Mouse (Mus musculus) MEL (cell line): ENCODE data around the gene Gfm1. TPM values are rescaled to one million over a fixed set of nuclear protein-coding genes. Genes with fewer than 3 reads are reported as not detected.

Experiments
- DNase-seq: peaks from one replicate; pipeline ENCODE4 v3.0.0; 2011; ENCODE audit warnings: low read depth, low spot score
- H3K27ac ChIP-seq: 2 replicates; pipeline ENCODE4 v1.5.1; 2012; ENCODE audit warnings: low read depth, mild to moderate bottlenecking, control low read depth, low read length, moderate library complexity; ENCODE audit not compliant: control insufficient read depth
- H3K27me3 ChIP-seq, 2 experiments: fragments of 150-350 bp in 1 of 2; sonication (generic) in 1 of 2; 2 replicates each; pipeline ENCODE4 v1.6.1; 2012; ENCODE audit warnings: low read length in 2 of 2, mild to moderate bottlenecking in 2 of 2, improper control_type of control experiment in 1 of 2, moderate library complexity in 1 of 2; ENCODE audit not compliant: insufficient read depth in 2 of 2, control insufficient read depth in 1 of 2
- H3K36me3 ChIP-seq, 2 experiments: 2 replicates each; pipeline ENCODE4 v1.6.1; 2012 to 2014; ENCODE audit warnings: low read length in 2 of 2, improper control_type of control experiment in 1 of 2, inconsistent platforms in 1 of 2, mild to moderate bottlenecking in 1 of 2; ENCODE audit not compliant: insufficient read depth in 2 of 2, control insufficient read depth in 1 of 2
- H3K4me1 ChIP-seq, 2 experiments: fragments of 150-350 bp in 1 of 2; sonication (generic) in 1 of 2; 2 replicates each; pipeline ENCODE4 v1.6.1; 2012; ENCODE audit warnings: low read length in 2 of 2, improper control_type of control experiment in 1 of 2, mild to moderate bottlenecking in 1 of 2; ENCODE audit not compliant: insufficient read depth in 2 of 2, control insufficient read depth in 1 of 2
- H3K4me3 ChIP-seq, 2 experiments: fragments of 150-350 bp in 1 of 2; sonication (generic) in 1 of 2; 2 replicates each; pipeline ENCODE4 v1.5.1; 2012; ENCODE audit warnings: low read depth in 2 of 2, low read length in 2 of 2, mild to moderate bottlenecking in 2 of 2, moderate library complexity in 2 of 2, control low read depth in 1 of 2, improper control_type of control experiment in 1 of 2; ENCODE audit not compliant: control insufficient read depth in 1 of 2, insufficient read depth in 1 of 2
- H3K79me2 ChIP-seq: 2 replicates; pipeline ENCODE4 v1.6.1; 2012; ENCODE audit warnings: mild to moderate bottlenecking, low read length, moderate library complexity; ENCODE audit not compliant: control insufficient read depth, poor library complexity, insufficient read depth
- H3K9ac ChIP-seq: 2 replicates; pipeline ENCODE4 v1.6.1; 2012; ENCODE audit warnings: low read depth, mild to moderate bottlenecking, control low read depth, low read length, moderate library complexity; ENCODE audit not compliant: control insufficient read depth, poor library complexity, severe bottlenecking
- H3K9me3 ChIP-seq: fragments of 150-350 bp; sonication (generic); replicated peaks from 2 replicates; pipeline ENCODE4 v1.6.1; 2012; ENCODE audit warnings: mild to moderate bottlenecking, low read length, improper control_type of control experiment, moderate library complexity; ENCODE audit not compliant: insufficient read depth
- CHD1 ChIP-seq: IDR thresholded peaks from 2 replicates; pipeline ENCODE4 v1.6.1; 2012; ENCODE audit warnings: low read depth, mild to moderate bottlenecking, inconsistent platforms, low read length, improper control_type of control experiment
- CHD2 ChIP-seq: IDR thresholded peaks from 2 replicates; pipeline ENCODE4 v1.6.1; 2011; ENCODE audit warnings: low read length, improper control_type of control experiment
- E2F4 ChIP-seq: IDR thresholded peaks from 2 replicates; pipeline ENCODE4 v1.6.1; 2011; ENCODE audit warnings: low read depth, low read length, improper control_type of control experiment, borderline replicate concordance
- ELF1 ChIP-seq: IDR thresholded peaks from 2 replicates; pipeline ENCODE4 v1.6.1; 2014; ENCODE audit warnings: low read depth, mild to moderate bottlenecking, inconsistent platforms, low read length, improper control_type of control experiment, moderate library complexity
- EP300 ChIP-seq, 2 experiments: IDR thresholded peaks; 2 replicates each; pipeline ENCODE4 v1.6.1; 2011; ENCODE audit warnings: improper control_type of control experiment in 2 of 2, low read length in 2 of 2, low read depth in 1 of 2, mild to moderate bottlenecking in 1 of 2
- ETS1 ChIP-seq: IDR thresholded peaks from 2 replicates; pipeline ENCODE4 v1.6.1; 2012; ENCODE audit warnings: low read depth, mild to moderate bottlenecking, inconsistent platforms, low read length, improper control_type of control experiment, moderate library complexity
- GABPA ChIP-seq: IDR thresholded peaks from 2 replicates; pipeline ENCODE4 v1.6.1; 2012; ENCODE audit warnings: low read depth, mild to moderate bottlenecking, inconsistent platforms, low read length, improper control_type of control experiment, moderate library complexity
- GATA1 ChIP-seq: IDR thresholded peaks from 2 replicates; pipeline ENCODE4 v1.6.1; 2011; ENCODE audit warnings: low read depth, low read length, improper control_type of control experiment
- MAX ChIP-seq: IDR thresholded peaks from 2 replicates; pipeline ENCODE4 v1.6.1; 2011; ENCODE audit warnings: low read length, improper control_type of control experiment
- MAZ ChIP-seq: IDR thresholded peaks from 2 replicates; pipeline ENCODE4 v1.6.1; 2012; ENCODE audit warnings: low read depth, mild to moderate bottlenecking, inconsistent platforms, low read length, improper control_type of control experiment
- MEF2A ChIP-seq: IDR thresholded peaks from 2 replicates; pipeline ENCODE4 v1.6.1; 2014; ENCODE audit warnings: low read depth, mild to moderate bottlenecking, inconsistent platforms, low read length, improper control_type of control experiment; ENCODE audit not compliant: poor library complexity, insufficient replicate concordance, severe bottlenecking; ENCODE audit errors: extremely low read depth
- MXI1 ChIP-seq: IDR thresholded peaks from 2 replicates; pipeline ENCODE4 v1.6.1; 2011; ENCODE audit warnings: mild to moderate bottlenecking, low read depth, low read length, improper control_type of control experiment
- POLR2AphosphoS2 ChIP-seq: IDR thresholded peaks from 2 replicates; pipeline ENCODE4 v1.6.1; 2011; ENCODE audit warnings: low read length, improper control_type of control experiment
- POLR2AphosphoS5 ChIP-seq: IDR thresholded peaks from 2 replicates; pipeline ENCODE4 v1.6.1; 2012; ENCODE audit warnings: low read depth, borderline replicate concordance, mild to moderate bottlenecking, inconsistent platforms, low read length, moderate library complexity, mixed read lengths
- RAD21 ChIP-seq: IDR thresholded peaks from 2 replicates; pipeline ENCODE4 v1.6.1; 2011; ENCODE audit warnings: mild to moderate bottlenecking, low read depth, low read length, improper control_type of control experiment
- RCOR1 ChIP-seq: IDR thresholded peaks from 2 replicates; pipeline ENCODE4 v1.6.1; 2012; ENCODE audit warnings: low read depth, mild to moderate bottlenecking, inconsistent platforms, low read length, improper control_type of control experiment
- SMC3 ChIP-seq: IDR thresholded peaks from 2 replicates; pipeline ENCODE4 v1.6.1; 2011; ENCODE audit warnings: low read depth, low read length, improper control_type of control experiment
- TBP ChIP-seq: IDR thresholded peaks from 2 replicates; pipeline ENCODE4 v1.8.0; 2011; ENCODE audit warnings: low read depth, low read length, improper control_type of control experiment
- UBTF ChIP-seq: IDR thresholded peaks from 2 replicates; pipeline ENCODE4 v1.6.1; 2012; ENCODE audit warnings: low read depth, mild to moderate bottlenecking, inconsistent platforms, low read length, improper control_type of control experiment, moderate library complexity, borderline replicate concordance; ENCODE audit not compliant: insufficient read depth
- USF1 ChIP-seq: IDR thresholded peaks from 2 replicates; pipeline ENCODE4 v1.6.1; 2014; ENCODE audit warnings: low read depth, mild to moderate bottlenecking, inconsistent platforms, low read length, improper control_type of control experiment, moderate library complexity
- USF2 ChIP-seq, 2 experiments: IDR thresholded peaks; 2 replicates each; pipeline ENCODE4 v1.6.1; 2011 to 2012; ENCODE audit warnings: improper control_type of control experiment in 2 of 2, low read length in 2 of 2, borderline replicate concordance in 1 of 2, inconsistent platforms in 1 of 2, low read depth in 1 of 2, mild to moderate bottlenecking in 1 of 2; ENCODE audit not compliant: insufficient read depth in 1 of 2
- ZC3H11A ChIP-seq: IDR thresholded peaks from 2 replicates; pipeline ENCODE4 v1.6.1; 2012; ENCODE audit warnings: low read depth, mild to moderate bottlenecking, inconsistent platforms, low read length, improper control_type of control experiment
- ZKSCAN1 ChIP-seq: IDR thresholded peaks from 2 replicates; pipeline ENCODE4 v1.6.1; 2012; ENCODE audit warnings: low read depth, mild to moderate bottlenecking, inconsistent platforms, low read length, improper control_type of control experiment, moderate library complexity
- polyA plus RNA-seq, 2 experiments: library from polyadenylated mRNA; stranded (reverse) in 1 of 2; unstranded in 1 of 2; fragments of >175 nt in 1 of 2; fragments of >200 nt in 1 of 2; gene quantifications; 2 replicates each; pipeline versions ENCODE4 v1.2.1 to v1.2.4; 2012; ENCODE audit warnings: low replicate concordance in 2 of 2, low read depth in 1 of 2; ENCODE audit not compliant: insufficient read length in 2 of 2, insufficient read depth in 1 of 2, missing spikeins in 1 of 2
- total RNA-seq: library from RNA; depleted of rRNA; stranded (reverse); fragments of 300-350 nt; gene quantifications from 2 replicates; pipeline ENCODE4 v1.2.3, GENCODE M21; 2012

Gene Gfm1
- total and polyA plus RNA-seq, 3 experiments = 95.0 to 146 TPM; not detected in 1

DNA sequence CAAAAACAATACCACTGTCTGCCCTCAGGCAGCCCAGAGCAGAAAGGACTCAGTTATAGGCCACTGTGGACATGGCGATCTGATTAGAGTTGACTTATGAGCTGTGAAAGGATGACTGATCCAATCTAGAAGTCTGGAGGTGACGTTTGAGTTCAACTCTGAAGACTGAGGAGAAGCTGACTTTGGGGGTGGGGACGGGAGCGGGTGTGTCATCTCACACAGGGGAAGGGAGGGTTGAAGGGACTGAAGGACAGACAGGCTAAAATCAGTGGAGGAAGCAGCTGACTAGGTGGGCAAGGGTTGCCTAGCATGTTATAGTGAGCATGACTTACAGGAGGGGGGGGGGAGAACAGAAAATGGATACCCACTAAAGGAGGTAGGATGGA lies 69.5 kb downstream of the Gfm1 start:
- DNase-seq = no peak
- no peaks in the 10 kb centered on the region for H3K9me3 ChIP-seq
- no peaks in the 10 kb centered on the region for H3K79me2 ChIP-seq
- peaks cover 0 to 5% of the 10 kb centered on the region in 2 experiments; a peak in 1 of 4 replicates for H3K36me3 ChIP-seq
- H3K27ac ChIP-seq = peak overlapping the region; percentile 64
- peak overlapping the region in 1 of 2 experiments; percentile 35; a peak in 2 of 4 replicates for H3K4me3 ChIP-seq
- H3K9ac ChIP-seq = 0 out of 2 replicates have a peak overlapping the region, but pooled peaks have one; percentile 4
- TF ChIP-seq USF1 (no peak), MXI1 (peak; percentile 52; the same call in 1 of the 2 replicates), MAZ (no peak), ELF1 (no peak), CHD2 (no peak), USF2 (IDR thresholded peaks at IDR 0.05; ENCODE audit: borderline replicate concordance in 1 of 2, insufficient read depth in 1 of 2, low read depth in 1 of 2, low read length in 2 of 2) (no peak), SMC3 (no peak), ETS1 (0 out of 2 replicates have a peak, but pooled peaks have one; percentile 1), GABPA (no peak)
- H3K27me3 ChIP-seq = no peaks in the 10 kb centered on the region
- H3K4me1 ChIP-seq = peaks cover 0 to 17% of the 10 kb centered on the region in 2 experiments; a peak in 2 of 4 replicates

DNA sequence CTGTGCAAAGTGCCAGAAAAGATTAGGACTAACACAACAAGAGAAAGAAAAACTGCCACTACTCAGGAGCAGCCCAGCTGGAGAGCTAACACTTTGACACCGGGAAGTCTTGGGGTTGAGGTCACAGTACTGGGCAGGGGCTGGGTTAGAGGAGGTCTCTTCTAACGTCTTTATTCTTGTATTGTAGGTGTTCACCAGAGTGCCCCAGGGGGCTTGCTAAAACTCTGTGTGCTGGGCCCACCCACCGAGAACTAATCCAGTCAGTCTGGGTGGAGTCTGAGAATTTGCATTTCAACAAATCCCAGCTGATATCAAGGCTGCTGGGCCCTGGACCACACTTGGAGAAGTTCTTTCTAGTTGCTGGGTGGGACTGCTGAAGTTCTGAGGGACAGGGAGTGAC lies 74.0 kb downstream of the Gfm1 start:
- Histone ChIP-seq H3K9me3 (no peaks in the 10 kb centered on the region), H3K27me3 (peaks cover 0 to 3% of the 10 kb centered on the region in 2 experiments; a peak in 1 of 4 replicates), H3K27ac (no peak overlapping the region), H3K79me2 (no peaks in the 10 kb centered on the region), H3K9ac (no peak overlapping the region), H3K4me3 (no peak overlapping the region), H3K36me3 (no peaks in the 10 kb centered on the region)
- no peak for DNase-seq
- TF ChIP-seq ELF1 = no peak
- no peak for TF ChIP-seq MXI1
- TF ChIP-seq, all 39 proteins: peak for 0
- peaks cover 0 to 7% of the 10 kb centered on the region in 2 experiments; a peak in 2 of 4 replicates for H3K4me1 ChIP-seq

DNA sequence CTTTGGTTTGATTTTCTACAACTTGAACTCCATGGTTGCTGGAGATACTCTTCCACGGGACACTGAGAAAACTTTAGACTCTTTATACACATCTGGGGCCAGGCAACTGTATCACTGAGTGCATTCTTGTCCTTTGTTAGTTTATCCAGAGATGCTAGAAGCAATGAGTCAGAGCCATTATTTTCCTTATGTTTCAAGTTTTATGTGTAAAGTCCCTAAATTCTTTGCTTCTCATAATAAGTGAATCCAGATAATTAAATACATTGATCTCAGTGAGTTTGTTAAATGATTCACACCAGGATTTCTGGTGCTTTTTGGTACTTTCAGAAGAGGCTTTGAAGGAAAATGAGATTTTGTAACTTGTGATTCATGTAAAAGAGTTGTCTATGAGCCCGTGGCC lies 75.4 kb downstream of the Gfm1 start:
- DNase-seq = no peak
- H3K79me2 ChIP-seq = no peaks in the 10 kb centered on the region
- no peaks in the 10 kb centered on the region for H3K36me3 ChIP-seq
- no peaks in the 10 kb centered on the region for H3K4me1 ChIP-seq
- H3K9me3 ChIP-seq = no peaks in the 10 kb centered on the region
- H3K27me3 ChIP-seq = peaks cover 0 to 4% of the 10 kb centered on the region in 2 experiments; a peak in 3 of 4 replicates
- H3K4me3 ChIP-seq = no peak overlapping the region
- no peak overlapping the region for H3K27ac ChIP-seq
- TF ChIP-seq ZKSCAN1 (no peak), GABPA (no peak), UBTF (no peak), ZC3H11A (no peak), SMC3 (no peak), MAX (no peak), TBP (no peak), RAD21 (no peak), EP300 (IDR thresholded peaks at IDR 0.05; ENCODE audit: low read depth in 1 of 2, low read length in 2 of 2) (no peak), GATA1 (no peak), CHD1 (no peak), POLR2AphosphoS2 (no peak), MEF2A (no peak), RCOR1 (no peak), E2F4 (no peak), MXI1 (no peak), POLR2AphosphoS5 (no peak)
- H3K9ac ChIP-seq = no peak overlapping the region
